In the genomic region with DNA sequence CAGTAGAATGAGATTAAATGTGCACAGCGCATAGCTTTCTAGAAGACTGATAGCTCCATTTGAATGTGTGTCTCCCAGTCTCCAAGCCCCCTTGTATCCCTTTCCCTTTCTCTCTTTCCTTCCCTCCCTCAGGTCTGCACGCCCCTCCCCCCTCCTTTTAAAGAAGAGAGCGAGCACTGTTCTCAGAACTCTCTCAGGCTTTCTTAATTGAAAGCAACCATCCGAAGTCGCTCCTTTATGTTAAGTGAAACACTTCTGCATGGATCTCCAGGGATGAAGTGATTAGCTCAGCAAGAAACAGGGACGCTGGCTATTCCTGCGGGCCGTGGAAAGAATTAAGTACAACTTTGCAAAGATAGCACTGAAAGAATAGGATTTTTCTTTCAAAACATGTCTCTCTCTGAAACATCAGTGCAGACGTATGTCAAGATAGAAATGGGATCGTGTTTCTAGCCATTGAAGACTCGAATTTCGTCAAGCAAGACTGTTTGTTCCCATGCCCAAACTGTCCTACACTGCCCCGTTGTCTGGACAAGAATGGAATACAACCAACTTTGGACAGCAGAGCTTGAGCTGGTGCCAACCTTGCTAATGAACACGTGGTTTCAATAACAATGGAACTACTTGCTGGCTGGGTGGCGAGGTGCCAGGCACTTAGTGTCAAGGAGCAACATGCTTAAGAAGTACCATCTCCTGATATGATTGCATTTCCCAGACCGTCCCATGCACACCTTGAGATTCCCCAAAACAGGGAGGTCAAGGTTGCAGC, we compare ENCODE assay signal across 10 mouse cellular contexts.
DNase-seq lines count a peak whose midpoint lies in the region; ATAC-seq lines count a peak whose summit lies in the region.
"Had no signal": no experiment of that assay in that cellular context is flagged by ENCODE, and none has a peak within 500 bp of the region (broad histone marks: within the 10 kb centered on the region; RNA-seq: fewer than 3 reads in every experiment).

No protein-coding gene starts in this region.

- H3K36me3 ChIP-seq in forebrain, embryonic 14.5 days (ENCODE audit: control insufficient read depth, insufficient read depth, low read length) = no peaks in the 10 kb centered on the region
- H3K36me3 ChIP-seq in heart, embryonic 10.5 days = no peaks in the 10 kb centered on the region
- H3K36me3 ChIP-seq: lung, embryonic 15.5 days had no signal

- H3K27ac ChIP-seq in forebrain, embryonic 14.5 days (ENCODE audit: low read depth, low read length) = peak overlapping the region; percentile 62
- no peak overlapping the region for H3K27ac ChIP-seq in heart, embryonic 10.5 days
- H3K27ac ChIP-seq: lung, embryonic 15.5 days had no signal

- H3K27me3 ChIP-seq in forebrain, embryonic 14.5 days (replicated peaks; ENCODE audit: control insufficient read depth, insufficient read depth, low read length) = no peaks in the 10 kb centered on the region
- no peaks in the 10 kb centered on the region for H3K27me3 ChIP-seq in heart, embryonic 10.5 days (ENCODE audit: insufficient read depth, poor library complexity, severe bottlenecking)
- H3K27me3 ChIP-seq: lung, embryonic 15.5 days; Patski had no signal

- peak overlapping the region; percentile 28 for H3K4me2 ChIP-seq in forebrain, embryonic 14.5 days (ENCODE audit: low read length)
- H3K4me2 ChIP-seq: lung, embryonic 15.5 days had no signal

- peak; percentile 40 for DNase-seq in right cerebral cortex, adult 18-20 months
- DNase-seq in right cerebral cortex, postnatal 25 days = no peak
- DNase-seq in forebrain, embryonic 14.5 days (ENCODE audit: low spot score) = peak; percentile 86
- DNase-seq in kidney, postnatal 36 days = peak; percentile 81 to 92
- DNase-seq in lung, adult 18-20 months = peak; percentile 29 to 46
- DNase-seq in retina, postnatal 1 day = peak; percentile 89
- no peak for DNase-seq in heart, embryonic 10.5 days (ENCODE audit: low spot score)

- H3K4me3 ChIP-seq in forebrain, embryonic 14.5 days (ENCODE audit: low read depth, low read length) = no peak overlapping the region
- no peak overlapping the region for H3K4me3 ChIP-seq in heart, embryonic 10.5 days
- H3K4me3 ChIP-seq: lung, embryonic 15.5 days had no signal

- no peak overlapping the region for H3K9ac ChIP-seq in forebrain, embryonic 14.5 days (ENCODE audit: low read length)
- H3K9ac ChIP-seq: lung, embryonic 15.5 days had no signal

- H3K4me1 ChIP-seq in forebrain, embryonic 14.5 days (ENCODE audit: control insufficient read depth, insufficient read depth, low read length) = peaks cover 21% of the 10 kb centered on the region
- H3K4me1 ChIP-seq in heart, embryonic 10.5 days = peaks cover 3% of the 10 kb centered on the region; the same call in 1 of the 2 replicates

- peak; percentile 88 for ATAC-seq in forebrain, embryonic 14.5 days
- no peak for ATAC-seq in erythroid progenitor cell, adult 5-6 weeks (replicated peaks; ENCODE audit: low FRiP score, poor library complexity, severe bottlenecking)
- ATAC-seq: Patski had no signal

- H3K9me3 ChIP-seq in forebrain, embryonic 14.5 days (replicated peaks; ENCODE audit: control insufficient read depth, low read length) = no peaks in the 10 kb centered on the region
- H3K9me3 ChIP-seq in heart, embryonic 10.5 days = no peaks in the 10 kb centered on the region
- H3K9me3 ChIP-seq: lung, embryonic 15.5 days had no signal

- WGBS in forebrain, embryonic 14.5 days = 4% methylated on average over 16 of the region's 16 CpGs
- WGBS in heart, embryonic 10.5 days = 68% methylated on average over 16 of the region's 16 CpGs

Comparison
In these comparisons a context has a peak if more than half of its experiments do, and no peak if none do; other contexts are left out.
1. DNase-seq: peak in right cerebral cortex, adult 18-20 months (single experiment), forebrain, embryonic 14.5 days (single experiment), kidney, postnatal 36 days (2 of 2), lung, adult 18-20 months (2 of 2) and retina, postnatal 1 day (single experiment); none in right cerebral cortex, postnatal 25 days (single experiment) and heart, embryonic 10.5 days (single experiment).